Mouse (Mus musculus) urinary bladder, postnatal 4 days (tissue): ENCODE data around the gene Impdh2.
"Not testable (repeated sequence)": the region's sequence is repeated elsewhere in the genome, so short reads cannot be mapped to it uniquely, and the experiment has no call there.

Experiments used
- DNase-seq, 2 experiments: peaks; one replicate each; pipeline ENCODE4 v3.0.0; 2021 to 2022; ENCODE audit warnings: low spot score in 2 of 2

Gene Impdh2

GRCm38 (mm10) chr9:108600011-108600410 lies 39.9 kb downstream of the Impdh2 start:
- no peak for DNase-seq

GRCm38 (mm10) chr9:108601986-108602385 lies 41.9 kb downstream of the Impdh2 start:
- no peak for DNase-seq

GRCm38 (mm10) chr9:108607929-108608328 lies 47.8 kb downstream of the Impdh2 start:
- not testable (repeated sequence) for DNase-seq

GRCm38 (mm10) chr9:108608889-108609288 lies 48.8 kb downstream of the Impdh2 start:
- no peak for DNase-seq

- DNase-seq, result no peak
Observed at GRCm38 (mm10) chr9:108611488-108611887, 51.4 kb downstream of the Impdh2 start.
